Mouse (Mus musculus) adrenal gland, postnatal 4 days (tissue): ENCODE results near the gene Slc44a1. TPM values are rescaled to one million over a fixed set of nuclear protein-coding genes. Genes with fewer than 3 reads are reported as not detected.

Experiments used
- DNase-seq, 2 experiments: peaks; one replicate each; pipeline ENCODE4 v3.0.0; 2021 to 2022; ENCODE audit warnings: low spot score in 2 of 2, mixed read lengths in 2 of 2
- total RNA-seq, 2 experiments: library from RNA; stranded (reverse); gene quantifications; 2 replicates each; pipeline ENCODE4 v1.2.3; 2021

Slc44a1 gene
- total RNA-seq, 2 experiments from 2014 or later: 95.4 to 95.8 TPM

GRCm38 (mm10) chr4:53462505-53463251, 22.5 kb downstream of the Slc44a1 start:
- no peak for DNase-seq

GRCm38 (mm10) chr4:53465887-53466286, 25.7 kb downstream of the Slc44a1 start:
- no peak for DNase-seq

GRCm38 (mm10) chr4:53469007-53469406, 28.8 kb downstream of the Slc44a1 start:
- DNase-seq: no peak

- no peak for DNase-seq
Measured at GRCm38 (mm10) chr4:53474109-53474508, 33.9 kb downstream of the Slc44a1 start.

- DNase-seq: no peak
Measured at GRCm38 (mm10) chr4:53475230-53475952, 35.2 kb downstream of the Slc44a1 start.

GRCm38 (mm10) chr4:53478644-53479043, 38.4 kb downstream of the Slc44a1 start:
- no peak for DNase-seq

GRCm38 (mm10) chr4:53487216-53488188, 47.3 kb downstream of the Slc44a1 start:
- no peak for DNase-seq

GRCm38 (mm10) chr4:53488803-53489202, 48.6 kb downstream of the Slc44a1 start:
- DNase-seq: no peak

- no peak for DNase-seq
Measured at GRCm38 (mm10) chr4:53490371-53490770, 50.2 kb downstream of the Slc44a1 start.

GRCm38 (mm10) chr4:53491269-53491668, 51.1 kb downstream of the Slc44a1 start:
- DNase-seq: no peak

GRCm38 (mm10) chr4:53495646-53496045, 55.4 kb downstream of the Slc44a1 start:
- no peak for DNase-seq

GRCm38 (mm10) chr4:53502764-53503163, 62.6 kb downstream of the Slc44a1 start:
- no peak for DNase-seq

GRCm38 (mm10) chr4:53512131-53512916, 72.1 kb downstream of the Slc44a1 start:
- no peak for DNase-seq

GRCm38 (mm10) chr4:53513276-53514081, 73.3 kb downstream of the Slc44a1 start:
- DNase-seq: no peak

- no peak for DNase-seq
Measured at GRCm38 (mm10) chr4:53516011-53516532, 75.9 kb downstream of the Slc44a1 start.

- no peak for DNase-seq
Measured at GRCm38 (mm10) chr4:53519429-53519828, 79.2 kb downstream of the Slc44a1 start.

- DNase-seq: no peak
Measured at GRCm38 (mm10) chr4:53521028-53521427, 80.8 kb downstream of the Slc44a1 start.

GRCm38 (mm10) chr4:53522655-53523054, 82.4 kb downstream of the Slc44a1 start:
- no peak for DNase-seq

GRCm38 (mm10) chr4:53525503-53525902, 85.3 kb downstream of the Slc44a1 start:
- DNase-seq: no peak
